Mouse (Mus musculus): ENCODE measurements around the gene Diaph3.

DNA sequence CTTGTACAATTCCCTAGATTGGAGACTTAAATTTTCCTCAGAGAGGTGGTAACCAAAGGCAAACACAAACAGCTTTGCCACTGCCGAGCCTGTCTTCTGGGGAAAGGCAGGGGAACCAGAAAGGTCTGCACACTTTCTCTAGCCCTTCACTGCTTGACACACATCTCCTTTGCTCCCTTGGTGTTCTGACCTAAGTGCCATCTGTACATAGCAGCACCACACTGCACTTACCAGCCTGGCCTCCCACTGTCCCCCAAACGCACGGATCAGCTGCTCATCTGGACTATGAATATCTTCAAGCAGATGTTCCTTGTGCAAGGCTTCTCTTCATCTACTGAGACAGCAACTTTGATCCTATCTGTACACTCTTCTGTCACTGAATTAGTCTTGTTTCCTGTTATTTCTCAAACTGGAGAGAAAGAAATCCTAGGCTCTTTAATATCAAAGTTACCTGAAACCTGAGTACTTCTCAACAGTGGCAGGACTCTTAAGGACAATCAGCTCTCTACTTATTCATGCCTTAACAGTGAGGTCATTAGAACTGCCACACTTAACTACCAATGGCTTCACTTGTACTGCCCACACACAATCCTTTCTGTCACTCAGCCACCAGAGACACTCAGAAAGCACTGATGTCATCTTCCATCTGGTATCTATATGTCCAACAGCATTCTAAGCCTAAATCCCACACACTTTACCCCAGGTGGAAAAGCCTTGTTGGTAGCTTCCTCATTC is 251.8 kb downstream of the Diaph3 start:
- TF ChIP-seq CTCF (IDR thresholded peaks at IDR 0.05; ENCODE audit: low read depth) (no peak), EP300 (IDR thresholded peaks at IDR 0.05; ENCODE audit: low read depth) (no peak)

Data from heart, postnatal 0 days (tissue).